Comparison of ENCODE assay signal across 10 mouse cellular contexts in genomic region chr9:21352463-21353372, GRCm38 (mm10). TPM values are rescaled to one million over a fixed set of nuclear protein-coding genes. Genes with fewer than 3 reads are reported as not detected.
DNase-seq lines count a peak whose midpoint lies in the region; ATAC-seq and TF ChIP-seq lines count a peak whose summit lies in the region.
"Had no signal": no experiment of that assay in that cellular context is flagged by ENCODE, and none has a peak within 500 bp of the region (broad histone marks: within the 10 kb centered on the region; RNA-seq: fewer than 3 reads in every experiment).

No protein-coding gene starts in this region.

- H3K9me3 ChIP-seq in limb, embryonic 14.5 days (ENCODE audit: control insufficient read depth, low read length): no peaks in the 10 kb centered on the region

- DNase-seq in gastrocnemius, adult 2 months: no peak
- no peak for DNase-seq in gastrocnemius, adult 8-10 months (ENCODE audit: low spot score in 2 of 2)
- DNase-seq in 416B (ENCODE audit: low read depth): peak; percentile 66
- no peak for DNase-seq in limb, embryonic 14.5 days (ENCODE audit: low spot score)
- no peak for DNase-seq in left cerebral cortex, postnatal 4 days
- DNase-seq in left cerebral cortex, adult 18-20 months (ENCODE audit: low spot score in 2 of 2): no peak
- DNase-seq in right cerebral cortex, postnatal 36 days (ENCODE audit: low spot score in 2 of 2): no peak

- H3K9ac ChIP-seq in limb, embryonic 14.5 days (ENCODE audit: low read depth, low read length, severe bottlenecking): 0 out of 2 replicates have a peak overlapping the region, but pooled peaks have one; percentile 2

- H3K4me1 ChIP-seq in limb, embryonic 14.5 days (ENCODE audit: control insufficient read depth, insufficient read depth, low read length): 0 out of 2 replicates have a peak, but pooled peaks cover 4% of the 10 kb centered on the region

- TF ChIP-seq CTCF in gastrocnemius, adult 2 months (IDR thresholded peaks at IDR 0.05): no peak

- peaks cover 49% of the 10 kb centered on the region for H3K36me3 ChIP-seq in limb, embryonic 14.5 days (ENCODE audit: control insufficient read depth, insufficient read depth, low read length)

- H3K27ac ChIP-seq in gastrocnemius, adult 2 months: peak overlapping the region; percentile 61
- H3K27ac ChIP-seq in limb, embryonic 14.5 days (replicated peaks; ENCODE audit: low read depth, low read length): no peak overlapping the region

- intact Hi-C loops in gastrocnemius, adult 2 months (cut with DNase I): no loop called here
- intact Hi-C loops in left cerebral cortex, postnatal 4 days (cut with DNase I): no loop called here

- H3K27me3 ChIP-seq in limb, embryonic 14.5 days (ENCODE audit: control insufficient read depth, insufficient read depth, low read length): no peaks in the 10 kb centered on the region

- no peak overlapping the region for H3K4me2 ChIP-seq in limb, embryonic 14.5 days (replicated peaks; ENCODE audit: low read depth, low read length, severe bottlenecking)

- no peak for TF ChIP-seq POLR2A in limb, embryonic 14.5 days (IDR thresholded peaks at IDR 0.05; ENCODE audit: borderline replicate concordance, extremely low read depth, insufficient read depth, insufficient read length)

- ATAC-seq in granulocyte monocyte progenitor cell, adult 5-6 weeks (replicated peaks; ENCODE audit: poor library complexity, severe bottlenecking): peak; percentile 36
- ATAC-seq in limb, embryonic 14.5 days (ENCODE audit: low FRiP score, low read depth): no peak

- no peak overlapping the region for H3K4me3 ChIP-seq in gastrocnemius, adult 2 months
- no peak overlapping the region for H3K4me3 ChIP-seq in limb, embryonic 14.5 days (replicated peaks; ENCODE audit: low read length)

- 40% methylated on average over 19 of the region's 20 CpGs for WGBS in limb, embryonic 14.5 days

RNA-seq across cellular contexts. Expression of gene Ilf3, which starts 15.0 kb away (rescaled TPM):
- 10 to 100 TPM; 21.2 to 25.2 TPM for total RNA-seq in gastrocnemius, adult 2 months (2021)
- 10 to 100 TPM; 15.8 to 20.6 (median 18.9) TPM for total RNA-seq in gastrocnemius, adult 8-10 months (2022)
- total RNA-seq in granulocyte monocyte progenitor cell, adult 5-6 weeks (2014; fragmentation: Nextera tagmentation): 82.0 and 84.2 TPM in 2 replicates
- total RNA-seq in granulocyte monocyte progenitor cell, adult 5-6 weeks (2017): 73.4 and 104 TPM in 2 replicates
- polyA plus RNA-seq in limb, embryonic 14.5 days (2012; rRNA removed): 180 and 195 TPM in 2 replicates
- polyA plus RNA-seq in limb, embryonic 14.5 days (2014; fragmentation: Nextera tagmentation; extraction: Ambion mirVana): 174 and 201 TPM in 2 replicates
- 100 to 1,000 TPM; 170 to 172 TPM for total RNA-seq in left cerebral cortex, postnatal 4 days (2021)
- 10 to 100 TPM; 79.2 to 81.4 TPM for total RNA-seq in left cerebral cortex, adult 18-20 months (2021)

RNA-seq across cellular contexts. Expression of gene Slc44a2, which starts 32.2 kb away (rescaled TPM):
- total RNA-seq in gastrocnemius, adult 2 months (2021): 100 to 1,000 TPM; 168 to 178 TPM
- 100 to 1,000 TPM; 155 to 165 (median 161) TPM for total RNA-seq in gastrocnemius, adult 8-10 months (2022)
- 117 and 134 TPM in 2 replicates for total RNA-seq in granulocyte monocyte progenitor cell, adult 5-6 weeks (2014; fragmentation: Nextera tagmentation)
- total RNA-seq in granulocyte monocyte progenitor cell, adult 5-6 weeks (2017): 83.5 and 89.1 TPM in 2 replicates
- 127 and 159 TPM in 2 replicates for polyA plus RNA-seq in limb, embryonic 14.5 days (2012; rRNA removed)
- polyA plus RNA-seq in limb, embryonic 14.5 days (2014; fragmentation: Nextera tagmentation; extraction: Ambion mirVana): 121 and 129 TPM in 2 replicates
- total RNA-seq in left cerebral cortex, postnatal 4 days (2021): 10 to 100 TPM; 69.9 to 71.5 TPM
- 10 to 100 TPM; 40.3 to 50.5 TPM for total RNA-seq in left cerebral cortex, adult 18-20 months (2021)

RNA-seq across cellular contexts. Expression of gene Ap1m2, which starts 40.6 kb away (rescaled TPM):
- total RNA-seq in gastrocnemius, adult 2 months (2021): not detected
- not detected for total RNA-seq in gastrocnemius, adult 8-10 months (2022)
- 2.5 and 5.4 TPM in 2 replicates for total RNA-seq in granulocyte monocyte progenitor cell, adult 5-6 weeks (2014; fragmentation: Nextera tagmentation)
- 0.10 and 0.43 TPM in 2 replicates for total RNA-seq in granulocyte monocyte progenitor cell, adult 5-6 weeks (2017)
- polyA plus RNA-seq in limb, embryonic 14.5 days (2012; rRNA removed): 12.8 and 16.3 TPM in 2 replicates
- 23.0 and 29.3 TPM in 2 replicates for polyA plus RNA-seq in limb, embryonic 14.5 days (2014; fragmentation: Nextera tagmentation; extraction: Ambion mirVana)
- 1 to 10 TPM; 1.3 to 3.7 TPM for total RNA-seq in left cerebral cortex, postnatal 4 days (2021)
- 1 to 10 TPM; 1.6 TPM for total RNA-seq in left cerebral cortex, adult 18-20 months (2021)
- total RNA-seq: gastrocnemius, postnatal 4 days had no signal
- polyA plus RNA-seq: C2C12 had no signal

RNA-seq across cellular contexts. Expression of gene Qtrt1, which starts 58.9 kb away (rescaled TPM):
- 1 to 10 TPM; 7.0 to 8.4 TPM for total RNA-seq in gastrocnemius, adult 2 months (2021)
- total RNA-seq in gastrocnemius, adult 8-10 months (2022): 1 to 10 TPM; 5.8 to 8.0 (median 6.2) TPM
- 40.4 and 45.7 TPM in 2 replicates for total RNA-seq in granulocyte monocyte progenitor cell, adult 5-6 weeks (2014; fragmentation: Nextera tagmentation)
- 21.2 and 34.9 TPM in 2 replicates for total RNA-seq in granulocyte monocyte progenitor cell, adult 5-6 weeks (2017)
- polyA plus RNA-seq in limb, embryonic 14.5 days (2012; rRNA removed): 77.9 and 80.8 TPM in 2 replicates
- polyA plus RNA-seq in limb, embryonic 14.5 days (2014; fragmentation: Nextera tagmentation; extraction: Ambion mirVana): 45.3 and 50.9 TPM in 2 replicates
- 10 to 100 TPM; 38.2 to 41.0 TPM for total RNA-seq in left cerebral cortex, postnatal 4 days (2021)
- total RNA-seq in left cerebral cortex, adult 18-20 months (2021): 10 to 100 TPM; 21.1 to 25.8 TPM
